Mouse (Mus musculus) left cerebral cortex, adult 8-10 months (tissue): ENCODE results near the gene Tlr9. TPM values are rescaled to one million over a fixed set of nuclear protein-coding genes. Genes with fewer than 3 reads are reported as not detected.

Experiments
- DNase-seq, 2 experiments: peaks; one replicate each; pipeline ENCODE4 v3.0.0; 2022; ENCODE audit warnings: low spot score in 2 of 2
- total RNA-seq, 4 experiments: library from RNA; stranded (reverse); gene quantifications; 2 replicates each; pipeline ENCODE4 v1.2.4; 2022

Gene Tlr9
- total RNA-seq = 1 to 10 TPM in 3 of 4 experiments, under 1 TPM in 1; 0.85 to 2.0 (median 1.7) TPM

- no peak for DNase-seq
Measured at GRCm38 (mm10) chr9:106222261-106222851, at the start of gene Tlr9. Tlr9 (plus strand) TSS chr9:106222598.

- no peak for DNase-seq
Measured at GRCm38 (mm10) chr9:106173363-106173762, 49.0 kb upstream of the Tlr9 start.

GRCm38 (mm10) chr9:106175552-106176200 is 46.7 kb upstream of the Tlr9 start:
- DNase-seq = no peak

GRCm38 (mm10) chr9:106176769-106177168 is 45.6 kb upstream of the Tlr9 start:
- no peak for DNase-seq

GRCm38 (mm10) chr9:106177799-106178198 is 44.6 kb upstream of the Tlr9 start:
- DNase-seq = no peak

GRCm38 (mm10) chr9:106179454-106179853 is 42.9 kb upstream of the Tlr9 start:
- no peak for DNase-seq

GRCm38 (mm10) chr9:106179964-106180363 is 42.4 kb upstream of the Tlr9 start:
- no peak for DNase-seq

- DNase-seq = no peak
Measured at GRCm38 (mm10) chr9:106182146-106182545, 40.3 kb upstream of the Tlr9 start.

- DNase-seq = no peak
Measured at GRCm38 (mm10) chr9:106183996-106184395, 38.4 kb upstream of the Tlr9 start.

GRCm38 (mm10) chr9:106191355-106191754 is 31.0 kb upstream of the Tlr9 start:
- DNase-seq = no peak

- DNase-seq = no peak
Measured at GRCm38 (mm10) chr9:106192024-106192423, 30.4 kb upstream of the Tlr9 start.

- no peak for DNase-seq
Measured at GRCm38 (mm10) chr9:106192998-106193397, 29.4 kb upstream of the Tlr9 start.

GRCm38 (mm10) chr9:106193930-106194807 is 28.2 kb upstream of the Tlr9 start:
- DNase-seq = no peak

GRCm38 (mm10) chr9:106195693-106196092 is 26.7 kb upstream of the Tlr9 start:
- peak in 1 of 2 experiments; percentile 75 for DNase-seq

- no peak for DNase-seq
Measured at GRCm38 (mm10) chr9:106197081-106197713, 25.2 kb upstream of the Tlr9 start.

GRCm38 (mm10) chr9:106197732-106198131 is 24.7 kb upstream of the Tlr9 start:
- no peak for DNase-seq

- DNase-seq = no peak
Measured at GRCm38 (mm10) chr9:106198962-106199458, 23.4 kb upstream of the Tlr9 start.

- no peak for DNase-seq
Measured at GRCm38 (mm10) chr9:106199535-106200272, 22.7 kb upstream of the Tlr9 start, which contains the start of gene Ppm1m. Ppm1m (minus strand) TSS chr9:106199746.

- DNase-seq = no peak
Measured at GRCm38 (mm10) chr9:106201895-106202294, 20.5 kb upstream of the Tlr9 start.

GRCm38 (mm10) chr9:106202819-106203636 is 19.4 kb upstream of the Tlr9 start, which contains the start of gene Twf2:
Twf2 (plus strand) TSS chr9:106203108.
- peak; percentile 77 to 89 for DNase-seq
